Mouse (Mus musculus) small intestine, adult 2 months (tissue): ENCODE data around the gene Fbxl2. TPM values are rescaled to one million over a fixed set of nuclear protein-coding genes. Genes with fewer than 3 reads are reported as not detected.
"Not testable (repeated sequence)": the region's sequence is repeated elsewhere in the genome, so short reads cannot be mapped to it uniquely, and the experiment has no call there.

Experiments used
- H3K27ac ChIP-seq: fragments of 200-500 bp; 2 replicates; pipeline ENCODE4 v1.5.1; 2012; ENCODE audit warnings: low read depth, low read length, control low read depth, inconsistent platforms; ENCODE audit not compliant: insufficient read depth
- H3K27me3 ChIP-seq: fragments of 200-500 bp; 2 replicates; pipeline ENCODE4 v1.6.1; 2012; ENCODE audit warnings: mild to moderate bottlenecking, moderate library complexity, low read length, inconsistent platforms; ENCODE audit not compliant: control insufficient read depth, insufficient read depth
- H3K36me3 ChIP-seq: fragments of 200-500 bp; 2 replicates; pipeline ENCODE4 v1.6.1; 2012; ENCODE audit warnings: mild to moderate bottlenecking, low read length, control low read depth, inconsistent platforms; ENCODE audit not compliant: control insufficient read depth, insufficient read depth
- H3K4me1 ChIP-seq: fragments of 200-500 bp; 2 replicates; pipeline ENCODE4 v1.6.1; 2012; ENCODE audit warnings: low read length, inconsistent platforms, mixed read lengths; ENCODE audit not compliant: control insufficient read depth, insufficient read depth, insufficient read length
- H3K4me3 ChIP-seq: fragments of 200-500 bp; 2 replicates; pipeline ENCODE4 v1.5.1; 2012; ENCODE audit warnings: low read depth, mild to moderate bottlenecking, control low read depth, inconsistent platforms, low read length, moderate library complexity
- CTCF ChIP-seq: fragments of 200-500 bp; IDR thresholded peaks from 2 replicates; pipeline ENCODE4 v1.5.1; 2012; ENCODE audit warnings: low read depth, mild to moderate bottlenecking, control low read depth, inconsistent platforms, low read length, moderate library complexity, mixed read lengths; ENCODE audit not compliant: insufficient replicate concordance, insufficient read length; ENCODE audit errors: extremely low read depth
- POLR2A ChIP-seq: fragments of 200-500 bp; IDR thresholded peaks from 2 replicates; pipeline ENCODE4 v1.6.1; 2012; ENCODE audit warnings: low read depth, mild to moderate bottlenecking, control low read depth, inconsistent platforms, low read length, moderate library complexity
- WGBS: fragments of 180-500 bp; shearing (Covaris S2); methylation state at CpG from one replicate; pipeline ENCODE4 v1.1.7; 2018; 5-methylcytosine and 5-hydroxymethylcytosine counted together
- polyA plus RNA-seq: library from polyadenylated mRNA; depleted of rRNA; stranded (reverse); fragments of >200 nt; gene quantifications from 2 replicates; pipeline ENCODE4 v1.2.3, GENCODE M21; 2012; rRNA removed

Fbxl2 gene
- polyA plus RNA-seq, result 0.81 and 1.2 TPM in 2 replicates

DNA sequence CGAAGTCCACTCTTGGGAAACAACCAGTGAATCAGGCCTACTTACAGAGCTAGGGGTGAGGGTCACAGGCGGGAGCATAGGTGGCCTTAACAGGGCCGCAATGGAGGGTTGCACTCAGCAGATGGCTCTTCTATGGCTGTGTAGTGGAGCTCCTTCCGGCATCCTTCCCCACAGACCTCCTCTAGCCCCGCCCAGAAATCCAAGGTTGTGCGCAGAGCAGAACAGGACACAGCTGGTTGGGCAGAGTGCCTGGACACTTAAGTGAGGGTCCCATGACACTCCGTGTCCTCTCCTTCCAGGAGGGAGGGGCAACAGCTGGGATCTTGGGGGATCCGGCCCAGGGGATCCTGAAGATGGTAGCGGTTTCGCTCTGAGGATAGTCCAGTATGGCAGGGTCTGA, at the start of gene Fbxl2:
TSS of gene Fbxl2 (minus strand) at position 164 of the 400 bp plus-strand sequence.
- Histone ChIP-seq H3K36me3 (no peaks in the 10 kb centered on the region), H3K4me1 (no peaks in the 10 kb centered on the region), H3K4me3 (peak within 1 kb of the TSS; percentile 15), H3K27me3 (peaks cover 7% of the 10 kb centered on the region), H3K27ac (no peak within 1 kb of the TSS)
- 76% methylated on average over 10 of the region's 10 CpGs for WGBS
- TF ChIP-seq CTCF (no peak), POLR2A (no peak)

DNA sequence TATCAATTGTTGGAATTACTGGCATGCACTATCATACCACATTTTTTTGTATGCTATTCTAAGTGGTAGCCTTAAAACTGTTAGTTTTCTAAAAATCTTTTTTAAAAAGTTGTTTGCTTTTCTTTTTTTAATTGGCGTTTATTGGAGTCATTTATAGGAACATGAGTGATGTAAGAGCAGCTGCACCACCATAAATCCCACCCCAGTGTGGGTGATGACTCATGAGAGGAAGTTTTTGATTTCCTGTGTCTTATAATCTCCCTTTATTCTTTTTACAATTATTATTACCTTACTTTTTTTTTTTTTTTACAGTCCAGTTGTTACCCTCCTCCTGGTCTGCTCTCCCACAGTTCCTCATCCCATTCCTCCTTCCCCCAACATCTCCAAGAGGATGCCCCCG, 48.9 kb upstream of the Fbxl2 start:
- no peaks in the 10 kb centered on the region for H3K4me1 ChIP-seq
- no peaks in the 10 kb centered on the region; the same call in 1 of the 2 replicates for H3K27me3 ChIP-seq
- no peak for TF ChIP-seq CTCF
- no peak for TF ChIP-seq POLR2A
- no peak overlapping the region for H3K4me3 ChIP-seq
- no peaks in the 10 kb centered on the region for H3K36me3 ChIP-seq
- 55% methylated on average over 2 of the region's 2 CpGs for WGBS
- H3K27ac ChIP-seq, result no peak overlapping the region

DNA sequence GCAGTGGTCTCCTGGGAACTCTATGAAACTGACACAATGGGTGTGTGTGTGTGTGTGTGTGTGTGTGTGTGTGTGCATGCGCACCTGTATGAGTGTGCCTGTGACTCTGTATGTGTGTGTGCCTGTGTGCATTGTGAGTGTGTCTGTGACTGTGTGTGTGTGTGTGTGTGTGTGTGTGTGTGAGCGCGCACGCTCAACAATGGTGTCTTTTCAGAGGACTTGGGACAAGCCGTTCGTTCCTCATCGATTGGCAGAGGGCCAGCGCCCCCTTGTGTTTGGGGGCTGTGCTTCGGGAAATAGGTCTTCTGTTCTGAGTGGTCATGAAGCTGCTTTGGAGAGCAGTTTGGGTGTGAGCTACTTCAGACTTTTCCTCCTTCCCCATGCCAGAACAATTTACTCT, 46.2 kb upstream of the Fbxl2 start:
- H3K27me3 ChIP-seq, H3K27ac ChIP-seq, H3K36me3 ChIP-seq, H3K4me3 ChIP-seq, H3K4me1 ChIP-seq: not testable (repeated sequence)
- 11% methylated on average over 9 of the region's 9 CpGs for WGBS

DNA sequence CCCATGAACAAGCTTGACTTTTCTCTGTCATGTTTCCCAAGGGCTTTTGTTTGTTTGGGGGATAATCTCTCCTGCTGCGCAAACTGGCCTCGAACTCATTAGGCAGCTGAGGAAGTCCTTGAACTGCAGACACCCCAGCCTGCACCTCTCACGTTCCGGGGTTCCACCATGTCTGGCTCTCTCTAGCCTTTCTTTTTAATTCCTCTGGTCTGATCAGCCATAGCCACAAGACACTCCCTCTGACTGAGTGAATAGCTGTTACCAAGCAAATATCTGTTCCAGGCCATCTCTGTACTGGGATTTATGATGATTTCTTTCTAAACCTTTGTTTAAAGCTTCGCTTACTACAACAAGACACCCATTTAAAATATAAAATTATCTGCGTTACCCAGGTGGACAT, 42.9 kb upstream of the Fbxl2 start:
- not testable (repeated sequence) for H3K27me3 ChIP-seq, H3K4me1 ChIP-seq, H3K36me3 ChIP-seq, H3K4me3 ChIP-seq, H3K27ac ChIP-seq
- WGBS, result 77% methylated on average over 6 of the region's 6 CpGs

DNA sequence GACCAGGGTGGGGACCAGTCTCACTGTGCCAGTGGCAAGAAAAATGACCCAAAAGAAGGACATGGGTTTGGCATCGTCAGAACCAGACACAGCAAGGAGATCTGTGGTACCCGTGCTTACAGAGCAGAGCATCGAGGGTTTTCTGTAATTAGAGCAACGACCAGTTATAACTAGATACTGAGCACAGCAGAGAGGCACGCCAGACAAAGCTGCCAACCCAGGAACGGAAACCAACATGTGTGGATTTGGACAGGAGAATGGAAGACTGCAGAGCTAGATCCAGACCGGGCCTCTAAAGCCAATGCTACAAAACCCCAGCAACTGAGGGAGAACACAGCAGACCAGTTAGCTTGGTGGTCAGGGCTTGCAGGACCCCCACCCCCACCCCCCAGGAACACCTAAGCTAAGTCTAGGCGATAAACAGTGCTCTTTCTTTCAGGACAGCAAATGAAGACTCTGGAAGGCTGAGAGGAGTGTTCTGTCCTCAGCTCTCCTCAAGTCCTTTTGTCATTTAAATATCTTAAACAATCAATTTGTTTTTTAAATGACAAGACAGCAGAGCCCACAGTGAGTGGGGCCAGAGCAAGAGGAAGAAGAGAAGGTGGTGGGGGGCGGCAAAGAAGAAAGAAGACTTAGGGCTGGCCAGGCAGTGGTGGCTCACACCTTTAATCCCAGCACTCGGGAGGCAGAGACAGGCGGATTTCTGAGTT, 41.3 kb upstream of the Fbxl2 start:
- Histone ChIP-seq H3K4me3 (no peak overlapping the region), H3K27ac (no peak overlapping the region), H3K4me1 (no peaks in the 10 kb centered on the region), H3K27me3 (no peaks in the 10 kb centered on the region), H3K36me3 (no peaks in the 10 kb centered on the region)
- WGBS, result 75% methylated on average over 11 of the region's 11 CpGs
- no peak for TF ChIP-seq CTCF
- no peak for TF ChIP-seq POLR2A

DNA sequence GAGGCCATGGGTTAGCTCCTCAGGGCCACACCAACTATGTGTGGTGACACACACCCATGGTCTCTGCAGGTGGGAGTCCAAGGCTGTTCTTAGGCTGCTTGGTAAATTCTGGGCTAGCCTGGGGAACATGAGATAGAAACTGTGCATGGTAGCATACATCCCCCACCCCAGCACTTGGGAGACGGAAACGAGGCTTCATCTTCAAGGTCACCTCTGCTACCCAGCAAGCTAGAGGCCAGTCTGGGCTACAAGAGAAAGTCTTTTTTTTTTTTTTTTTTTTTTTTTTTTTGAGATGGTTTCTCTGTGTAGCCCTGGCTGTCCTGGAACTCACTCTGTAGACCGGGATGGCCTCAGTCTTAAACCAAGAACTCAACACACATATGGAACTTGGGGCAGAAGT, 40.4 kb upstream of the Fbxl2 start:
- Histone ChIP-seq H3K27me3 (no peaks in the 10 kb centered on the region), H3K4me3 (no peak overlapping the region), H3K27ac (no peak overlapping the region), H3K36me3 (no peaks in the 10 kb centered on the region), H3K4me1 (no peaks in the 10 kb centered on the region)
- WGBS, result 78% methylated on average over 3 of the region's 3 CpGs
- TF ChIP-seq CTCF (no peak), POLR2A (no peak)

DNA sequence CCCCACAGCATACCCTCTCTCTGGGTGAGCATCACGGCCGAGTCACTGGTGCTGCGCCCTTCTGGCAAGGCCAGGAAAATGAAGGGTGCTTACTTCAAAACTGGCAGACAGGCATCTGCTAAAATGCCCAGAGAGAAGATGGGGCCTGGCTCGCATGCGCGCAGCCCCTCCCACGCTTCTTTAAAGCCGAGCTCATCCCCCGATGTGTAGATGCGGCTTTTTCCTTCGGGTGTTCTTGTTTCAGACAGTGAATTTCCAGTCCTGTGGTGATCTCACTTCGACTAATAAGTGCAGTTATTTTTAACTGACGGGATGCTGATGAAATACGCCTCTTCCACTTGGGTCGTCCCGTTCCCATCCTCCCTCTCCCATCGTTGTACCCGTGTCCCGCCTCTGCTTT, 27.7 kb upstream of the Fbxl2 start:
- 81% methylated on average over 19 of the region's 19 CpGs for WGBS
- no peak for TF ChIP-seq CTCF
- no peak for TF ChIP-seq POLR2A

DNA sequence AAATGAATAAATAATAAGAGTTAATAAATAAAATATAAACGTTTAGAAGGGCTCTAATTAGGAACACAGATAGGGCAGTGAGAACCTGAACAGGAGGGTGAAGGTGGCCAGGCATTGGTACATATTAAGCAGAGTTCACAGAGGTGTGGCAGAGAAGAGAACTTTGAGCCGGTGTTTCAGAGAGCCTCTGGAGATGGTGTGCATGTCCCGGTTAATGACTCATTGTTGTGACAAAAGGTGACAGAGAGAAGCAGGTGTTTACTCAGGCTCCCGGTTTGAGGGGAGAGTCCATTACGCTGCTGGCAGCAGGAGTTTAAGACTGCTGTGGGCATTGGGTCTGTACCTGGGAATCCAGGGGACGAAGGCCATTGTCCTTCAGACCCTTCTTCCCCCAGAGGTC, 23.4 kb upstream of the Fbxl2 start:
- TF ChIP-seq CTCF (no peak), POLR2A (no peak)
- 23% methylated on average over 6 of the region's 6 CpGs for WGBS
- H3K36me3 ChIP-seq, result no peaks in the 10 kb centered on the region
- H3K27me3 ChIP-seq, result no peaks in the 10 kb centered on the region
- no peak overlapping the region for H3K27ac ChIP-seq
- no peak overlapping the region for H3K4me3 ChIP-seq
- H3K4me1 ChIP-seq, result peaks cover 3% of the 10 kb centered on the region; the same call in 1 of the 2 replicates

More for the DNA sequence above, 27.7 kb upstream of the Fbxl2 start:
- Histone ChIP-seq H3K4me3 (no peak overlapping the region), H3K4me1 (peaks cover 3% of the 10 kb centered on the region; the same call in 1 of the 2 replicates), H3K36me3 (no peaks in the 10 kb centered on the region), H3K27me3 (no peaks in the 10 kb centered on the region), H3K27ac (no peak overlapping the region)
